Mouse (Mus musculus) spleen, adult 2 months (tissue): Measurements from ENCODE around the gene Tubb4b. TPM values are rescaled to one million over a fixed set of nuclear protein-coding genes. Genes with fewer than 3 reads are reported as not detected.
A peak's percentile ranks its signal among the peaks of the same experiment; 100 is the strongest.

Source experiments
- DNase-seq, 2 experiments: peaks; one replicate each; pipeline versions ENCODE4 v3.0.0 to v3.0.0-alpha.2; 2012 to 2021; ENCODE audit warnings: low spot score in 2 of 2, low read depth in 1 of 2
- H3K27ac ChIP-seq: fragments of 200-500 bp; 2 replicates; pipeline ENCODE4 v1.5.1; 2012; ENCODE audit warnings: low read length, inconsistent platforms; ENCODE audit not compliant: insufficient read depth
- H3K27me3 ChIP-seq: fragments of 200-500 bp; 2 replicates; pipeline ENCODE4 v1.6.1; 2012; ENCODE audit warnings: mild to moderate bottlenecking, moderate library complexity, low read length, inconsistent platforms; ENCODE audit not compliant: control insufficient read depth, insufficient read depth
- H3K36me3 ChIP-seq: fragments of 200-500 bp; 2 replicates; pipeline ENCODE4 v1.6.1; 2012; ENCODE audit warnings: mild to moderate bottlenecking, low read length, inconsistent platforms; ENCODE audit not compliant: control insufficient read depth, insufficient read depth
- H3K4me1 ChIP-seq: fragments of 200-500 bp; 2 replicates; pipeline ENCODE4 v1.6.1; 2011; ENCODE audit warnings: inconsistent platforms; ENCODE audit not compliant: control insufficient read depth, insufficient read depth, insufficient read length
- H3K4me3 ChIP-seq: fragments of 200-500 bp; 2 replicates; pipeline ENCODE4 v1.5.1; 2011; ENCODE audit warnings: mild to moderate bottlenecking, inconsistent platforms; ENCODE audit not compliant: insufficient read depth, insufficient read length; ENCODE audit errors: extremely low read depth
- CTCF ChIP-seq: fragments of 200-500 bp; IDR thresholded peaks from 2 replicates; pipeline ENCODE4 v1.5.1; 2011; ENCODE audit warnings: mild to moderate bottlenecking, inconsistent platforms; ENCODE audit not compliant: insufficient read depth, insufficient read length, insufficient replicate concordance; ENCODE audit errors: extremely low read depth
- POLR2A ChIP-seq: fragments of 200-500 bp; IDR thresholded peaks from 2 replicates; pipeline ENCODE4 v1.6.1; 2011; ENCODE audit warnings: low read depth, low read length, inconsistent platforms
- WGBS: fragments of 180-500 bp; shearing (Covaris S2); methylation state at CpG from one replicate; pipeline ENCODE4 v1.1.7; 2018; 5-methylcytosine and 5-hydroxymethylcytosine counted together
- polyA plus RNA-seq: library from polyadenylated mRNA; depleted of rRNA; stranded (reverse); fragments of >200 nt; gene quantifications from 2 replicates; pipeline ENCODE4 v1.2.3, GENCODE M21; 2012

Tubb4b gene
- polyA plus RNA-seq, 1 experiment: 222 TPM

DNA sequence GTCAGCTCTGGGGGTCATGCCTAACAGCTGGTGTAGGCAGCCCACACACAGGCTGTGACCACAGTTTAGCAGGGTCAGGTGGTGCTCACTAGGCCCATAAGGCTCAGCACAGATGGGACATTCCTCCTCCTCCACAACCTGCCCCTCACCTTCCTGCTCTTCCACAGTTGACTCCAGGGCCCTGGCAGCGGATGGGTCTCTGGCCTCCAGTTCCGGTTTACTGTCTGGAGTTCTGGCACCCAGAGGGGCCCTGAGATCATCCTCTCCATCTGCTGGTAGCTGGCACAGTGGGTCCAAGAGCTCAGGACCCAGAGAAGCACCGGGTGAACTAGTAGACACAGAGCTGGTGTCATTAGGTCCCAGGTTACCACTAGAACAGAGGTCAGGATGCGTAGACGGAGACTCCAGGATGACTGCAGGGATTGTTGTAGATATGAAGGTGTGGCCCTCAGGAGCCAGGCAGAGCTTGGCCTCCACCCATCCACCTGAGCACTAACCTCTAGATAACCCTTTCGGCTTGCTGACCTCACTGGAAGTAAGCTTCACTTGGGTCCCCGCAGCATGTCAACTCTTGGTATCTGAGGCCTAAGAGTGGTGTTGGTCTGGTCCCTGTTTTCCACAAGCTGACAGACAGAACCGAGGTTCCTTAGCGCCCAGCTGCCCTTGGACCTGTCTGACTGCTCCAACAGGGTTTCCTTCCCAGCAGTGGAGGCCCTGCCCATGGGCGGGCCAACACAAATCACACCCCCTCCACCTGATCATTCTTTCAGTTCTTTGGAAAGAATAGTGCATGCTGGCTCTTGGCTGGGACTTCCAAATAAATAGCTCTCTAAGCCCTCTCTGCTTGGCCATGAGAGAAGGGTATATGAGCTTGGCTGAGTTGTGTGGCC lies 21.9 kb upstream of the Tubb4b start, which contains the start of gene AL732309.1:
AL732309.1 (minus strand) TSS at position 681 of the 890 bp plus-strand sequence.
- Histone ChIP-seq H3K4me3 (no peak within 1 kb of the TSS), H3K27ac (no peak within 1 kb of the TSS), H3K4me1 (peaks cover 4% of the 10 kb centered on the region), H3K27me3 (peaks cover 9% of the 10 kb centered on the region), H3K36me3 (peaks cover 25% of the 10 kb centered on the region)
- DNase-seq: no peak
- TF ChIP-seq CTCF (no peak), POLR2A (no peak)
- WGBS: 90% methylated on average over 10 of the region's 10 CpGs

DNA sequence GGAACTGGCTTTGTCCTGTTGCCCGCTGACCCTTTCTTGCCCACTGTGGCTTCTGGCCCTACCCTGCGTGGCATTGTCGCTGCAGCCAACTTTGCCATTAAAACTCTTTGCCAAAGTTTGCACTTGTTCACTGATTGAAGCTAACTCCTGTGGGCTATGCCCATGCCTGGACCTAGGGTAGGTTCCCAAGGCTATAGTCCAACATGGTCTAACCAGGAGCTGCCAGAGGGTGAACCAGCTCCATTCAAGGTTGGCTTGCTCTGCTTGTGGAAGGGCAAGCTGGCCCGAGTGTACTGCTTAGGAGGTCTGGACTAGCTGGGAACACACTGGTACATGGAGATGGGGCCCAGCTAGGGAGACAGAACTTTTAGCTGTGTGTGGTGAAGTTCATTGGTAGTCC lies 19.6 kb upstream of the Tubb4b start:
- Histone ChIP-seq H3K27ac (no peak overlapping the region), H3K36me3 (peaks cover 14% of the 10 kb centered on the region), H3K4me3 (no peak overlapping the region), H3K4me1 (peaks cover 9% of the 10 kb centered on the region), H3K27me3 (peaks cover 11% of the 10 kb centered on the region)
- TF ChIP-seq CTCF (no peak), POLR2A (no peak)
- DNase-seq: no peak
- WGBS: 83% methylated on average over 4 of the region's 4 CpGs

DNA sequence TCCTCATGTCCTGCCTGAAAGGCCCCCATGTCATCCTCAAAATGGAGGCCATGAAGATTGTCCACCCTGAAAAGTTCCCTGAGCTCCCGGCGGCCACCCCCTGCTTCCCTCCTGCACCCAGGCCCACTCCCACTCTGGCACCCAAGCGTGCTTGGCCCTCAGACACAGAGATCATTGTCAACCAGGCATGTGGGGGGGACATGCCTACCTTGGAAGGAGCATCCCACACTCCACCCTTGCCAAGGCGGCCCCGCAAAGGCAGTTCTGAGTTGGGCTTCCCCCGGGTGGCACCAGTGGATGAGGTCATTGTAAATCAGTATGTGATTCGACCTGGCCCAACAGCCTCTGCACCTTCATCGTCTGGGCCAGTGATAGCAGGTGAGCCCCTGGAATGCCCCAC lies 18.8 kb upstream of the Tubb4b start:
- H3K27me3 ChIP-seq: peaks cover 11% of the 10 kb centered on the region
- 87% methylated on average over 8 of the region's 8 CpGs for WGBS

DNA sequence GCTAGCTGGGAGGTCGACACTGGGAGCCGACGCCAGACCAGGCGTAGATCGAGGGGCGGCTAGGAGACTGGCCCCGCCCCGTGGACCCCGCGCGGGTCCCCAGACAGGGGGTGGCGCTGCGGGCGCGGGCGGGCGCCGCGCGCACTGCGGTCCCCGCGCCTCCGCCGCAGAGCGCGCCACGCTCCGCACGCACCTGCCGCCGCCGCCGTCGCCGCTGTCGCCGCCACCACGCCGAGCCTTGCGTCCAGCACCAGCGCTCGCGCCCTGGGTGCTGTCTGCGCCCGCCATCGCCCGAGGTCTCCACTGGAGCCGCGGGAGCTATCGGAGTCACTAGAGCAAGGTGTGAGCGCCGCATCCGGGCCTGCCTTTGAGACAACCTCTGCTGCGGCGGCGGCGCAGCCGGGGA lies 17.6 kb upstream of the Tubb4b start, which contains the start of the genes Rnf208 and Cysrt1:
Rnf208 (plus strand) TSS at position 155 of the 406 bp plus-strand sequence.
Cysrt1 (minus strand) TSS at position 352 of the 406 bp plus-strand sequence.
- Histone ChIP-seq H3K27me3 (peaks cover 11% of the 10 kb centered on the region), H3K36me3 (no peaks in the 10 kb centered on the region; the same call in 1 of the 2 replicates), H3K4me3 (peak within 1 kb of the TSS; percentile 40; the same call in 1 of the 2 replicates), H3K27ac (no peak within 1 kb of the TSS), H3K4me1 (peaks cover 9% of the 10 kb centered on the region)
- TF ChIP-seq CTCF: no peak
- TF ChIP-seq POLR2A: no peak
- DNase-seq: no peak
- WGBS: 2% methylated on average over 50 of the region's 59 CpGs

More for the DNA sequence above, 18.8 kb upstream of the Tubb4b start:
- Histone ChIP-seq H3K4me3 (no peak overlapping the region), H3K4me1 (peaks cover 9% of the 10 kb centered on the region), H3K36me3 (peaks cover 8% of the 10 kb centered on the region; the same call in 1 of the 2 replicates), H3K27ac (no peak overlapping the region)
- TF ChIP-seq POLR2A: no peak
- no peak for TF ChIP-seq CTCF
- no peak for DNase-seq

DNA sequence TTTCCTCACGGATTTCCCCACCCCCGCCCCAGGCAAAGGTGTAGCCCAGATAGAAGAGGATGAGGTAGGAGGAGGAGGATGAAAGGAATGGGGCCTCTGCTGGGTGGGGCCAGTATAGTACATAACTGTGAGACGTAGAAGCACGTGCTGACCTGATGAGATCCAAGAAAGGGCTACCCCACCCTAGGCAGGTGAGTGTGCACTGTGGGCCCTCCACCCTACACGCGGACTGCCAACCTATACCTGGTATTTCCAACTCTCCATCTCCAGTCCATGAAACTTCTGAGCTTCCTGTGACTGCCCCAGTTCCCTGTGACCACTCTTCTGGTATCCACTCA lies 16.9 kb upstream of the Tubb4b start:
- no peak for DNase-seq
- Histone ChIP-seq H3K27me3 (peaks cover 11% of the 10 kb centered on the region), H3K4me1 (peaks cover 9% of the 10 kb centered on the region), H3K4me3 (no peak overlapping the region), H3K36me3 (no peaks in the 10 kb centered on the region), H3K27ac (no peak overlapping the region)
- 13% methylated on average over 6 of the region's 6 CpGs for WGBS
- TF ChIP-seq POLR2A: no peak
- no peak for TF ChIP-seq CTCF

DNA sequence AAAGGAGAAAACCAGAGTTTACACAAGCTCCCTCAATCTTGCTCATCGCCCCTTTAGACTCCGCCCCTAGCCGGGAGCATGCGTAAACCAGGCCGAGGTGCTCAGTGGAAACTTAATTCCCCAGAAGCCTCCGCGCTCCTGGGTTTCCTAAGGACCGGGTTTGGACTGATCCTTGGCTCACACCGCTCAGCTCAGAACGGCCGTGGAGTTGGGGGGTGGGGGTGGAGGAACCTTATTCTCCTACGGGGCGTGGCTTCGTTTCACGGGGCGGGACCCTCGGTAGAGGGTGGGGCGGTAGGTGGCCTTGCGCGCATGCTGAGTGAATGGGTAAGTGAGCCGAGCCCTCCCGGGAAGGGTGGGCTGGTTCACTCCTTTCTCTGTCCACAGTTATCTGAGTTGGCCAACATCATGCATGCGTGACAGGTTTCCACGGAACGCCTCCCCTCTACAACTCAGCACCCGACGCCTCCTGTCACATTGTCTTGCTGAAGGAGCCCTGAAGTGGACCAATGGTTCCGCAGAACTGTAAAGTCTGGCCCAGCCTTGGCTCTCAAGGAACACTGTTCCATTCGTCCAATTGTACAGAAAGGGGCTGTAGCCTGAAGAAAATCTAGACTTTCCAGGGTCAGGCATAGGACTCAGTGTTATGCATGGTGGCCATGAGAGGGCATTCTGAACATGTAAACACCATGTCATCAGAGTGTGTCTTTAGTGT lies 16.4 kb upstream of the Tubb4b start:
- peaks cover 11% of the 10 kb centered on the region for H3K27me3 ChIP-seq
- H3K4me1 ChIP-seq: peaks cover 9% of the 10 kb centered on the region
- peak overlapping the region; percentile 53; the same call in 1 of the 2 replicates for H3K4me3 ChIP-seq
- H3K27ac ChIP-seq: no peak overlapping the region
- TF ChIP-seq POLR2A (no peak), CTCF (no peak)
- H3K36me3 ChIP-seq: no peaks in the 10 kb centered on the region
- 3% methylated on average over 29 of the region's 29 CpGs for WGBS
- DNase-seq: no peak
